Mouse (Mus musculus) stomach, postnatal 0 days (tissue): Measurements from ENCODE around the gene Dnaja1. TPM values are rescaled to one million over a fixed set of nuclear protein-coding genes. Genes with fewer than 3 reads are reported as not detected.

ENCODE experiments used
- ATAC-seq: fragments of 200-750 bp; cut with Nextera tagmentation; 2 replicates; pipeline ENCODE4 v1.8.0; 2017; ENCODE audit not compliant: low FRiP score, low TSS enrichment
- DNase-seq: peaks from one replicate; pipeline ENCODE4 v3.0.0-alpha.2; 2016; ENCODE audit warnings: low spot score
- H3K27ac ChIP-seq: fragments of 300-500 bp; sonication (generic); replicated peaks from 2 replicates; pipeline ENCODE4 v1.5.1; 2014; ENCODE audit warnings: mild to moderate bottlenecking, control low read depth
- H3K27me3 ChIP-seq: fragments of 300-500 bp; sonication (generic); 2 replicates; pipeline ENCODE4 v1.6.1; 2014; ENCODE audit warnings: low read length; ENCODE audit not compliant: control insufficient read depth, insufficient read depth
- H3K36me3 ChIP-seq: fragments of 300-500 bp; sonication (generic); 2 replicates; pipeline ENCODE4 v1.6.1; 2014; ENCODE audit warnings: low read length, mixed read lengths; ENCODE audit not compliant: control insufficient read depth, insufficient read depth
- H3K4me1 ChIP-seq: fragments of 300-500 bp; sonication (generic); replicated peaks from 2 replicates; pipeline ENCODE4 v1.6.1; 2014; ENCODE audit warnings: antibody characterized with exemption; ENCODE audit not compliant: control insufficient read depth, insufficient read depth
- H3K4me2 ChIP-seq: fragments of 300-500 bp; sonication (generic); replicated peaks from 2 replicates; pipeline ENCODE4 v1.6.1; 2014; ENCODE audit warnings: low read depth, mild to moderate bottlenecking, control low read depth, moderate library complexity
- H3K4me3 ChIP-seq: fragments of 300-500 bp; sonication (generic); 2 replicates; pipeline ENCODE4 v1.5.1; 2014; ENCODE audit warnings: low read depth, low read length, control low read depth
- H3K9ac ChIP-seq: fragments of 300-500 bp; sonication (generic); 2 replicates; pipeline ENCODE4 v1.6.1; 2014; ENCODE audit warnings: mild to moderate bottlenecking, low read length, control low read depth, mixed read lengths
- H3K9me3 ChIP-seq: fragments of 300-500 bp; sonication (generic); 2 replicates; pipeline ENCODE4 v1.6.1; 2016; ENCODE audit warnings: low read length; ENCODE audit not compliant: control insufficient read depth
- CTCF ChIP-seq: IDR thresholded peaks from 2 replicates; pipeline ENCODE4 v1.5.1; 2016; ENCODE audit warnings: antibody characterized with exemption, low read depth, mild to moderate bottlenecking, moderate library complexity
- EP300 ChIP-seq: optimal IDR thresholded peaks from 2 replicates; pipeline ENCODE3; 2016; ENCODE audit warnings: antibody characterized with exemption
- WGBS: fragments of 180-500 bp; shearing (Covaris S2); extraction: QIAGEN DNeasy Blood & Tissue Kit; methylation state at CpG from one replicate; pipeline ENCODE4 v1.1.7; 2014; 5-methylcytosine and 5-hydroxymethylcytosine counted together
- polyA plus RNA-seq: library from polyadenylated mRNA; unstranded; fragments of >200 nt; fragmentation: Nextera tagmentation; extraction: Ambion mirVana; gene quantifications from 2 replicates; pipeline ENCODE4 v1.2.1, GENCODE M21; 2015

Gene Dnaja1
- 185 and 203 TPM in 2 replicates for polyA plus RNA-seq

- TF ChIP-seq EP300 = peak; percentile 73
- TF ChIP-seq CTCF = peak; percentile 13; the same call in 1 of the 2 replicates
- H3K27me3 ChIP-seq = no peaks in the 10 kb centered on the region
- peak within 1 kb of the TSS; percentile 64 for H3K4me2 ChIP-seq
- DNase-seq (peak; percentile 97), ATAC-seq (peak; percentile 93)
- peak within 1 kb of the TSS; percentile 95 for H3K9ac ChIP-seq
- H3K4me3 ChIP-seq = peak within 1 kb of the TSS; percentile 99
- no peaks in the 10 kb centered on the region for H3K9me3 ChIP-seq
- 0 out of 2 replicates have a peak, but pooled peaks cover 2% of the 10 kb centered on the region for H3K36me3 ChIP-seq
- under 1% methylated on average over 51 of the region's 54 CpGs for WGBS
- H3K4me1 ChIP-seq = peaks cover 5% of the 10 kb centered on the region
- H3K27ac ChIP-seq = peak within 1 kb of the TSS; percentile 99
These were observed at the start of gene Dnaja1 for GRCm38 (mm10) chr4:40722011-40722666. Dnaja1 (plus strand) TSS chr4:40722150.

GRCm38 (mm10) chr4:40673526-40673925, 48.4 kb upstream of the Dnaja1 start:
- no peak for ATAC-seq
- 93% methylated on average over 5 of the region's 5 CpGs for WGBS

GRCm38 (mm10) chr4:40676338-40676737, 45.6 kb upstream of the Dnaja1 start:
- no peak for TF ChIP-seq EP300
- TF ChIP-seq CTCF = no peak
- no peak for DNase-seq
- Histone ChIP-seq H3K4me3 (no peak overlapping the region), H3K9ac (no peak overlapping the region), H3K4me1 (no peaks in the 10 kb centered on the region), H3K4me2 (no peak overlapping the region), H3K9me3 (no peaks in the 10 kb centered on the region), H3K27ac (no peak overlapping the region), H3K36me3 (no peaks in the 10 kb centered on the region), H3K27me3 (no peaks in the 10 kb centered on the region)
- 24% methylated on average over 14 of the region's 14 CpGs for WGBS
- no peak for ATAC-seq

More at GRCm38 (mm10) chr4:40673526-40673925, 48.4 kb upstream of the Dnaja1 start:
- no peak overlapping the region for H3K9ac ChIP-seq
- H3K4me3 ChIP-seq = no peak overlapping the region
- no peak for DNase-seq
- no peak for TF ChIP-seq CTCF
- no peak for TF ChIP-seq EP300
- no peaks in the 10 kb centered on the region for H3K9me3 ChIP-seq
- no peaks in the 10 kb centered on the region for H3K36me3 ChIP-seq
- H3K27ac ChIP-seq = no peak overlapping the region
- no peak overlapping the region for H3K4me2 ChIP-seq
- H3K4me1 ChIP-seq = no peaks in the 10 kb centered on the region
- no peaks in the 10 kb centered on the region for H3K27me3 ChIP-seq

GRCm38 (mm10) chr4:40677132-40677531, 44.8 kb upstream of the Dnaja1 start:
- Histone ChIP-seq H3K4me1 (no peaks in the 10 kb centered on the region), H3K27ac (no peak overlapping the region), H3K4me2 (no peak overlapping the region), H3K4me3 (no peak overlapping the region), H3K9ac (no peak overlapping the region), H3K9me3 (no peaks in the 10 kb centered on the region), H3K36me3 (no peaks in the 10 kb centered on the region), H3K27me3 (no peaks in the 10 kb centered on the region)
- ATAC-seq = 0 out of 2 replicates have a peak, but pooled peaks have one; percentile 21
- no peak for TF ChIP-seq EP300
- peak; percentile 75 for TF ChIP-seq CTCF
- WGBS = 41% methylated on average over 5 of the region's 5 CpGs
- peak; percentile 63 for DNase-seq

GRCm38 (mm10) chr4:40680250-40680860, 41.6 kb upstream of the Dnaja1 start:
- no peak overlapping the region for H3K4me3 ChIP-seq
- DNase-seq (peak; percentile 38), ATAC-seq (no peak)
- H3K9ac ChIP-seq = no peak overlapping the region
- H3K27me3 ChIP-seq = no peaks in the 10 kb centered on the region
- H3K4me1 ChIP-seq = no peaks in the 10 kb centered on the region
- 44% methylated on average over 5 of the region's 5 CpGs for WGBS
- H3K36me3 ChIP-seq = no peaks in the 10 kb centered on the region
- no peaks in the 10 kb centered on the region for H3K9me3 ChIP-seq
- no peak overlapping the region for H3K27ac ChIP-seq
- peak; percentile 84 for TF ChIP-seq CTCF
- no peak for TF ChIP-seq EP300
- H3K4me2 ChIP-seq = no peak overlapping the region

GRCm38 (mm10) chr4:40681908-40682307, 40.0 kb upstream of the Dnaja1 start:
- no peak overlapping the region for H3K27ac ChIP-seq

More at GRCm38 (mm10) chr4:40681908-40682307, 40.0 kb upstream of the Dnaja1 start:
- DNase-seq (peak; percentile 38), ATAC-seq (no peak)
- WGBS = 9% methylated on average over 3 of the region's 3 CpGs
- no peak overlapping the region for H3K4me3 ChIP-seq
- TF ChIP-seq EP300 (no peak), CTCF (peak; percentile 82)
- H3K4me2 ChIP-seq = no peak overlapping the region
- no peaks in the 10 kb centered on the region for H3K27me3 ChIP-seq
- no peak overlapping the region for H3K9ac ChIP-seq
- no peaks in the 10 kb centered on the region for H3K4me1 ChIP-seq
- H3K36me3 ChIP-seq = peaks cover 3% of the 10 kb centered on the region; the same call in 1 of the 2 replicates
- H3K9me3 ChIP-seq = no peaks in the 10 kb centered on the region
